Mouse (Mus musculus): ENCODE results near the gene Bpnt1.

The Bpnt1 gene

GRCm38 (mm10) chr1:185331364-185331763, 585 bp upstream of the Bpnt1 start:
- no peak for DNase-seq (ENCODE audit: low spot score)

DNA sequence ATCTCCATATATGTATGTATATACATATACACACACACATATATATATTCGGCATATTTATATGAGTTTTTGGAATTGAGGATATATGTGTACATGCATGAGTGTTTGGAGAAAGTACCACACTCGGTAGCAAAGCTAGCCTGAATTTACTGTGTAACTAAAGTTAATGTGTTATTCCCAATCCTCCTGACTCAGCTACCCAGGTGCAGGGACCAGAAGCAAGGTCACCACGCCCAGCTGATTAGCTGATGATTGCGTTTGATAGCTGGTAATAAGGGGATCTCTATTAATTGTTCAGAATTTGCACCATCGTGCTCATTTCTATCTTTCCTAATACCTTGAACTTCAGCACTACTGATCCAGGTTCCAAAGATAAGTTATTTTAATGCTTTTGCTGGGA, 1.7 kb downstream of the Bpnt1 start:
- DNase-seq (ENCODE audit: low spot score): no peak

DNA sequence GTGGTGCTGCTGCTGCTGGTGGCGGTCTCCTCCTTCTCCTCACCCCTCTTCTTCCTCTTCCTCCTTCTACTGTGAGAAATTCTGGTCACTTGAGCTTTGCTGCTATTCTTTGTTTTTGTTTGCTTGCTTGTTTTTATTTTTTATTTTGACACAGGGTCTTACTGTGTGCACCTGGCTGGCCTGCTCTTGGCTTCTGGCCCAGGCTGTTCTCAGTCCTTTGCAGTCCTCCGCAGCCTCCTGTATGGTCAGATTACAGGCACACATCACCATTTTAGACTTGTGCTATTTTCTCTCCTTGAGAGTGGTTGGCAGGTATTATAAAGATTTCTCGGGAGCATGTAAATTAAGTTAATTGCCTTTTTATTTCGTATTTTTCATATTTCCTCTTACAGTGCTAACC, 2.2 kb downstream of the Bpnt1 start:
- DNase-seq (ENCODE audit: low spot score): no peak

DNA sequence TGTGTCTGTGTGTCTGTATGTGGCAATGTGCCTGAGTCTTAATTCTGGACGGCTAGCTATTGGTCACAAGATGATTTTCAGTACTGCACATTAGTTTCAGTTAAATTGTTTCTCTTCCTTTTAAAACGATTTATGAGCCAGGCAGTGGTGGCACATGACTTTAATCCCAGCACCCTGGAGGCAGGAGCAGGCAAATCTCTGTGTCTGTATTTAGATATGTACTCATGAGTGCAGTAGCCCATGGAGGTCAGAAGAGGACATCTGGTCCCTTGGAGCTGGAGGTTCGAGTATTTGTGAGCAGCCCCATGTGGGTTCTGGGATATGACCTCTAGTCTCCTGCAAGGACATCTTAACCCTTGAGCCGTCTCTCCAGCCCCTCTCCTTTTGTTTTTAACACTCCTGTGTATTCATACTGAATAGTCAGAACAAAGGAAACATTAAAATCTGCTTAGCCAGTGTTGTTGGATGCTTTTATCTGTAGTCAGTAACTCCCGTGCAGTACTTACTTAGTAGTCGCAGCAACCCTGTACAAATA, 3.3 kb downstream of the Bpnt1 start:
- DNase-seq (ENCODE audit: low spot score): no peak

DNA sequence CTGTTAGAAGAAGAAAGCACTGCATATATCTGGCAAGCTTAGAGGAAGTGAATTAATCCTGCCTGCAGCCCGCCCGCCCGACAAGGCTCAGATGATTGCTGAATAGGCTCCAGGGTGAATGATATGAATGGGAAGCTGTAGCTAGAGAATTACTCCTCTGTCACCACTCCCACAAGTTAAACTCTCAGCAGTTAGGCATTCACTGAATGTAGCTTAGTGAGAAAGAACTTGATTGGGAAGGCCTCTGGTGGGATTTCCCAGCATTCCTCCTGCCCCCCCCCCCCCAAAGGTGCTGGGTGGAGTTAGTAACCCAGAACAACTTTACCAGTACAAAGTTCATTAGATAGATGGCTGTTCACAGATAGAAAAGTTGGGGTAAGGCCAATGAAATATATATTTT, 4.6 kb downstream of the Bpnt1 start:
- DNase-seq (ENCODE audit: low spot score): no peak

DNA sequence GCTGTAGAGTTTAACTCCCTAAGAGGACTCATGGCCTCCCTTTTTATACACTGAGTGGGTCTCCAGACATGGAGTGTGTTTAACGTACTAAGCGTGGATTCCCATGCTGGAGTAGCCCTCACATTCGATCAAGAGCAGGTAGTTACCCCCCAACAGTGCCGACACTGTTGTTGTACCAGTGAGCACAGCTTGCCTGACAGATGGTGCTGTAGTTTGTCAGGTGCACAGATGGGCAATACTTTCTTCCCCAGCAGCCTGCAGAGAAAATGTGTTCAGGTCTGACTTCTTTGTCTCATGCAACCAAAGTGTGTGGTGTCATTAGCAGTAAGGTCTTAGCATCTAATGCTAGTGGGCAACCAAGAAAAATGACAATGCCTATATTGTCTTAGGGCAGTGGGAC, 10.5 kb downstream of the Bpnt1 start:
- no peak for DNase-seq (ENCODE audit: low spot score)

DNA sequence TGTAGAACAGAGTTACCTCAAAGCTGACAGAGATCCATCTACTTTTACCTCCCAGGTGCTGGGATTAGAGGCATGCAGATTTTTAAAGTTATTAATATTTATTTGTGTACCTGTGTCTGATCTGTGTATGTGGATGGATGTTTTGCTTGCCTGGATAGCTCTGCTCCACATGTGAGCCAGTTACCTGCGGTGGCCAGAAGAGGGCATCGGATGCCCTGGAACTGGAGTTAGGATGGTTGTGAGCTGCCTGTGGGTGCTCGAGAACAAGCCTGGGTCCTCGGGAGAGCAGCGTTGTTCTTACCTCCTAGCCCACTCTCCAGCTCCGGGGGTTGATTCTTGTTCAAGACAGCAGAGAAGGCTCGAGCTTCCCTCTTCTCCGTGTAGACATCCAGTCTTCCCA, 11.5 kb downstream of the Bpnt1 start:
- DNase-seq (ENCODE audit: low spot score): no peak

GRCm38 (mm10) chr1:185346188-185346587, 14.2 kb downstream of the Bpnt1 start:
- DNase-seq (ENCODE audit: low spot score): no peak

GRCm38 (mm10) chr1:185349741-185350140, 17.8 kb downstream of the Bpnt1 start:
- DNase-seq (ENCODE audit: low spot score): no peak

DNA sequence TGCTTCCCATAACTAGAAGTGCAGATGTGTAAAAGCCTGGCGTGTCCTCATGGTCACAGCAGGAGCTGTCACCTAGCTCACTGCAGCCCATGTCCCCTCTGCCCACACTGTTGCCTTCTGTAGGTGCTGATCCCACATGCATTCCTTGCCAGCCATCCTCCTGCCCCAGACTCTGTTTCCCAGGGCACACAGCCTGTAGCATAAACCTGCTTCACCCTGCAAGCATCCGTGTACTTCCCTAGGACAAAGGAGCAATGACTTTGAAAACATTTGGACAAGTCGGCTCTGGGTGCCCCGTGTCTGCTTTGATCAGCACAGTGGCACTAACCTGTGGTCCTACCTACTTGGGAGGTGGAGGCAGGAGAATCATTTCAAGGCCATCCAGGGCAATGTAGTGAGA, 18.7 kb downstream of the Bpnt1 start:
- no peak for DNase-seq (ENCODE audit: low spot score)

- no peak for DNase-seq (ENCODE audit: low spot score)
Measured at GRCm38 (mm10) chr1:185352151-185352550, 20.2 kb downstream of the Bpnt1 start.

DNA sequence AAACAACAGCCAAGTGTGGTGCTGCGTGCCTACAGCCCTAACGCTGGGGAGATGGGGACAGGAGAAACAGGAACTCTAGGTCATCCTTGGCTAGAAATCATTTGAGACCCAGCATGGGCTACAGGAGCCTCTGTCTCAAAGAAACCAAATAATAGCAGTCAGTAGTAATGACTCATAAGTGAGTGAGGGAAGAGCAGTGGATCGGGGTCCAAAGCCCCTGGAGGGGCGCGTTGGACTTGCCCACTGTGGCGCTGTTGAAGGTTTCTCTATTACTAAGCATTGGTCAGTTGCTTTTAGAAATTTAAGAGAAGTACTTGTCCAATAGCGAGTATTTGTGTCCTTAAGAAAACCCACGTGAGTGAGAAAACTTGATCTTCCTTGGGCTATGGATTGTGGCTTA, 21.4 kb downstream of the Bpnt1 start:
- DNase-seq (ENCODE audit: low spot score): no peak

DNA sequence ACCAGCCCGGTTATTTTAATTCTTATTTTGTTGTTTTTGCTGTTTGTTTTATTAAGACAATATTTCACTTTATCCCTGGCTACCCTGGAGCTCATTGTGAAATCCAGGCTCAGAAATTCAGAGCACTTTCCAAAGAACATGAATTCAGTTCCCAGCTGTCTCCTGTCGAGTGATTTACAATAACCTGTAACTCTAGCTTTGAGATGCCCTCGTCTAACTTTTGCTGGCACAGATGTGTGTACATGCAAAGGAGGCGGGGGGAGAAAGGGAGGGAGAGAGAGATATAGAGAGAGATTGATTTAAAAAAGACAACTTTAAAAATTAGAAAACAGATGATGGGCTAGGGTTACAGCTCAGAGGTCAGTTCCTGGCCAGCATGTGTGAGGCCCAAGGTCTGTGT, 22.8 kb downstream of the Bpnt1 start:
- no peak for DNase-seq (ENCODE audit: low spot score)

DNA sequence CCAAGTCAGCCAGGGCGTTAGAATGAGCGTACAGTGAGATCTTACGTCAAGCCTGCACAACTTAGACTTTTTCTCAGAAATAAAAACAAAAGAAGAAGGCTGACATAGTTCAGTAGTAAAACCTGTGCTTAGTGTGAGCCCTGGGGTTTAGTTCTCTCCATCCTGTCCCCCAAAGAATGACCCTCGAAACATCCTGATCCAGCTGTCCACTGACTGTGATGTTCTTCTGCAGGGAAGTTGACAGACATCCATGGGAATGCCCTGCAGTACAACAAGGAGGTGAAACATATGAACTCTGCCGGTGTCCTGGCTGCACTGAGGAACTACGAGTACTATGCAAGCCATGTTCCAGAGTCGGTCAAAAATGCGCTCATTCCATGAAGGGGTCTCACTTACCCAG, 24.3 kb downstream of the Bpnt1 start:
- no peak for DNase-seq (ENCODE audit: low spot score)

DNA sequence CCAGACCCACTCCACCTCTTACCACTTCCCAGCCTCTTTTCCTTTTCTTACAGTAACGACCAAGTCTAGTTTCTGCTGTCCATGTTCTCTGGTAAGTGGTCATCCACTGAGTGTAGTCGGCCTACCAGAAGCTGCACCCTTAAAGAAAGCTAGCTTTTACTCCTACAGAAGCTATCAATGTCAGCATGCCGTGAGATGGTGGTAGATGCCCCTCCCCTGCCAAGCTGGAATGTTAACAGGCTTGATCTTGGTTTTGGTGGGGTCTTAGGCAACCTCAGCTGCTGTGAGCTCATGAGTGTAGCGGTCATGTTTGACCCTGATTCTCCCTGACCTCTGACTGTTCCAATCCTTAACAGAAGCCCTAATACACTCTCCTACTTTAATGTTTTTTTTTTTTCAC, 26.3 kb downstream of the Bpnt1 start:
- DNase-seq (ENCODE audit: low spot score): no peak

GRCm38 (mm10) chr1:185362677-185363520, 30.9 kb downstream of the Bpnt1 start, which contains the start of gene Eprs:
Gene Eprs (plus strand): TSS chr1:185363044.
- DNase-seq (ENCODE audit: low spot score): peak; percentile 95

DNA sequence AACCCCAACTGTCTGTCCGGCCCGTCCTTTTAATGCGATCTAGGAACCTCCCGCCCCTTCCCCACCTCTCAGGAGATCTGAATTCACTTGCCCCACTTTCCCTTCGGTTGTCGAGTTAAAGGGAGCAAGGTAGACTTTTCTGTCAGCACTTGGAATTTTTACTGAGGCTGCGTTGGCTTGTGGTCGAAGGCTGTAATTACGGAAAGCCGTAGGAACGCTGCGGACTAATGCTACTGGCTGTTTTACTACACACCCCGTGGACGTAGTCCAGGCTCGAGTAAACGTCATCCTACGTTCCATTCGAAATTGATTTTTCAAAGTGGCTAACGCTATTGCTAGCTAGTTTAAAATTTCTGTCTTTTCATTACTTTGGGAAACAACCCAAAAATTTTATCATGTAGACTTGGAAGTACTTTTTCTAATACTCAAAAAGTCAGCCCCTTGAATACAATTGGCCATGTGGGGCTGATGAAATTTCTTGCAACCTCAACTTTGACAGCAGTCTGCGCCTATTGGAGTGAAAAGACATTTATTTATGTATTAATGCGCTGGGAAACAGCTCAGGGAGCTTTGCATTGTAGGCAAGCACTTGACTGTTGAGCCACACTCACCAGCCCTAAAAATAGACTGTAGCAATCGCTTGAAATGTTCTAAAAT, 31.7 kb downstream of the Bpnt1 start:
- DNase-seq (ENCODE audit: low spot score): peak; percentile 1

DNA sequence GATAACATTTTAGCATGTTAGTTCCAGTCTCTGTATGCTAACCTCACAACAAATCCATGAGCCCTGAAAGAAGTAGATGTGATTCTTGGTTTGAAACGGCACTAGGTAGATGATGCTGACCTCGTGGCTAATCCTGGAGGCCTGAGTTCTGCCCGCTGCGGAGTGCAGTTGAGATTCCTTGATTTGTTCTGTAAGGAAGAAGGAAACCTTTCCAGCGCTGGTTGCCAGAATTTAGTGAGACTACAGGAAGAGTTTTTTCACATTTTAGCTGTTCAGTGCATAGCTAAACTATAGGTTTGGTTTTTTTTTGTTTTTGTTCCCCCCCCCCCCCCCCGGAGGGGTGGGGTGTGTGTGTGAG, 32.2 kb downstream of the Bpnt1 start:
- no peak for DNase-seq (ENCODE audit: low spot score)

DNA sequence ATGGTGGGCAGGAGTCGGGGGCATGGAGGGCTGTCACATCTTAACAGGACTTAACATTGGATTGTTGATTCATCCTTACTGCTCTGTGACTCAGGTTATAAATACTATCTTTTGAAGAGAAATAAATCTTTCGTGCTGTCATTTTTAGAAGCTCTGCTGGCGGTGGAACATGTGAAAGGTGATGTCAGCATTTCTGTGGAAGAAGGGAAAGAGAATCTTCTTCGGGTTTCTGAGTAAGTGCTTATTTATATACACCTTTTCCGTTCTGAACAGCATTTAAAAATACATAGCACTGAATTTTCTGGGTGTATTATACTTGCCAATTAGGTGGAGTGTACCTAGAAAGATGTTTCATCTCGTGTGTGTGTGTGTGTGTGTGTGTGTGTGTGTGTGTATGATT, 35.4 kb downstream of the Bpnt1 start:
- no peak for DNase-seq (ENCODE audit: low spot score)

- DNase-seq (ENCODE audit: low spot score): no peak
Measured at GRCm38 (mm10) chr1:185369979-185370378, 38.0 kb downstream of the Bpnt1 start.

GRCm38 (mm10) chr1:185376390-185376789, 44.4 kb downstream of the Bpnt1 start:
- no peak for DNase-seq (ENCODE audit: low spot score)

DNA sequence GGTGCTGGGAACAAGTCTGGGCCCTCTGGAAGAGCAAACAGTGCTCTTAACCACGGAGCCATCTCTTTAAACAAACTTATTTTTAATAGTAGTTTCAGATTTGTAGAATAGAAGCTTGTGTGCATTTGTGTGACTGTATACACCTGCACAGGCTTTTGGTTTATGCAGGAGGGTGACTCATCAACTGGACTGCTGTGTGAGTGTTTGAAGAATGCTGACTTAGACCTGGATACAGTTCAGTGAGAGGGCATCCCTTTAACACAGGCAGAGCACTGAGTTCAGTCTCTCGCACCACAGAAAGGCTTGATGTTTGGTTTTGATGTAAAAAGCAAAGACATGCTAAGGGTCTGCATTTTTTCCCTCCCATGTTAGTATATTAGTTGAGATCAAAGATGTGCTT, 45.5 kb downstream of the Bpnt1 start:
- no peak for DNase-seq (ENCODE audit: low spot score)

DNA sequence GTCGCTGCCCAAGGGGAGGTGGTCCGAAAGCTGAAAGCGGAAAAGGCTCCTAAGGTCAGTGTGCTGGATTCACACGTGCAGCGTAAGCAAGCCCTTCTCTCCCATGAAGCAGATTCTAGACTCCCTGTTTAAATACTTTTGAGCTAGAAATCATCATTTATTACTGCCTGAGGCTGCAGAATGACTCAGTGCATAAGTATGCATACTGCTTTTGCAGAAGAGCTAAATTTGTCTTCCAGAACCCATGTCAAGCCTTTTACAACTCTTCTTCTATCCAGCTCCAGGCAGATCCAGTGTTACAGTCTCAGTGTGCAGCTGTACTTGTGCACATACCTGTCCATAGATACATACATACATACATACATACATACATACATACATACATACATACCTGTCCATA, 69.7 kb downstream of the Bpnt1 start:
- DNase-seq (ENCODE audit: low spot score): no peak

DNA sequence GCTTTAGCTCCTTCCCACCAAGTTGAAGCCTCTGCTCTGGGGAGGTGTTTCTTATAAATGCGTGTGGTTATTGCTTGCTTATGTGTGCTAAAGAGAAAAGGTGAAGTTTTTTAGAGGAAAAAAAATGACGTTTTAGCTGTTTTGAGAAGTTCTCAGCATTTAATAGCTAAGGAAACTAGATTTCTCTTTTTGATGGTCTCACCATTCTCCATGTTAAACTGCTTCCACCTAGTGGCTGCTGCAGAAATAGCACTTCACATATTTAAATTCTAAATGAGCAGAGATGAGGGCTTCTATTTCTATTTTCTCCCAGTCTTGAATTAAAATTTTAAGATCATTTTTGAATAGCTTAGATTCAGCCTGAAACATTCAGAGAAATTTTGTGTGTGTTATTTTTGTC, 72.1 kb downstream of the Bpnt1 start:
- no peak for DNase-seq (ENCODE audit: low spot score)
